14 mouse cellular contexts compared by ENCODE assay signal in the genomic region with DNA sequence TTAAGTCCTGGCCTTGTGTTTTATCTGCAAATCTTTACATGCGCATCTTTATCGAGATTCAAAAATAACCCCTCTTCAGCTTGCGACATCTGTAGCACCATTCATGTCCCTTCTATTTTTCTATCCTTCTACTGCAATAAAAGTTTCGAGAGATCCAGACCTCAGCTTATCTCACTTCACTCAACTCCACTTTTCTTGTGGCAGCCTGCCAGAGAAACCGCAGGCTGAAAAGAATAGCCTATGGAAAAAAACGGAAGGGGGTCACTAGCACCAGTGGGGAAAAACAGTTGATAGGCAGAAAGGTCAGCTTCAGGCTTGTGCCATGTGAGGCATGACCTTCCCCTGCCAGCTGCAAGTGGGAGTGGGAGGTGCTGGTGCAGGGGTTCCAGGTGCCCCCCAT. TPM values are rescaled to one million over a fixed set of nuclear protein-coding genes. Genes with fewer than 3 reads are reported as not detected.
A peak's percentile ranks its signal among the peaks of the same experiment; 100 is the strongest.
DNase-seq lines count a peak whose midpoint lies in the region; ATAC-seq lines count a peak whose summit lies in the region.
"Had no signal": no experiment of that assay in that cellular context is flagged by ENCODE, and none has a peak within 500 bp of the region (broad histone marks: within the 10 kb centered on the region; RNA-seq: fewer than 3 reads in every experiment).

No protein-coding gene starts in this region.

- DNase-seq in forebrain, embryonic 11.5 days (ENCODE audit: low spot score), result peak; percentile 53
- peak; percentile 44 for DNase-seq in heart, postnatal 4 days
- DNase-seq in heart, adult 18-20 months, result no peak
- DNase-seq in 416B (ENCODE audit: low read depth), result peak; percentile 76
- DNase-seq in cerebellum, postnatal 10 days, result no peak
- DNase-seq: cerebellum, adult 9-10 months; kidney, postnatal 36 days; layer of hippocampus, postnatal 36 days had no signal

- H3K36me3 ChIP-seq in forebrain, embryonic 11.5 days (ENCODE audit: control insufficient read depth, insufficient read depth, low read length), result no peaks in the 10 kb centered on the region
- H3K36me3 ChIP-seq in forebrain, embryonic 16.5 days (ENCODE audit: control insufficient read depth, insufficient read depth), result no peaks in the 10 kb centered on the region
- H3K36me3 ChIP-seq in intestine, embryonic 16.5 days (ENCODE audit: control insufficient read depth, insufficient read depth, low read length), result no peaks in the 10 kb centered on the region
- H3K36me3 ChIP-seq: hindbrain, embryonic 13.5 days; limb, embryonic 15.5 days had no signal

- peaks cover 3% of the 10 kb centered on the region; the same call in 1 of the 2 replicates for H3K4me1 ChIP-seq in forebrain, embryonic 11.5 days (replicated peaks; ENCODE audit: control insufficient read depth, insufficient read depth, low read length)
- H3K4me1 ChIP-seq in forebrain, embryonic 16.5 days (replicated peaks; ENCODE audit: control insufficient read depth, insufficient read depth, low read length), result peaks cover 14% of the 10 kb centered on the region
- H3K4me1 ChIP-seq in intestine, embryonic 16.5 days (ENCODE audit: control insufficient read depth, insufficient read depth, low read length), result no peaks in the 10 kb centered on the region

- 53% methylated on average over 6 of the region's 6 CpGs for WGBS in forebrain, embryonic 11.5 days
- 31% methylated on average over 6 of the region's 6 CpGs for WGBS in forebrain, embryonic 16.5 days
- WGBS in intestine, embryonic 16.5 days, result 51% methylated on average over 6 of the region's 6 CpGs

- no peak overlapping the region for H3K27ac ChIP-seq in forebrain, embryonic 11.5 days (ENCODE audit: low read depth, low read length)
- H3K27ac ChIP-seq in forebrain, embryonic 16.5 days (ENCODE audit: low read length), result no peak overlapping the region
- no peak overlapping the region for H3K27ac ChIP-seq in intestine, embryonic 16.5 days (ENCODE audit: low read length)
- H3K27ac ChIP-seq: hindbrain, embryonic 13.5 days; limb, embryonic 15.5 days had no signal

- no peaks in the 10 kb centered on the region for H3K9me3 ChIP-seq in forebrain, embryonic 11.5 days (ENCODE audit: control insufficient read depth, low read length)
- H3K9me3 ChIP-seq in forebrain, embryonic 16.5 days (ENCODE audit: control insufficient read depth, low read length), result no peaks in the 10 kb centered on the region
- no peaks in the 10 kb centered on the region for H3K9me3 ChIP-seq in intestine, embryonic 16.5 days (ENCODE audit: control insufficient read depth, low read length)
- H3K9me3 ChIP-seq: hindbrain, embryonic 13.5 days; limb, embryonic 15.5 days had no signal

- H3K9ac ChIP-seq in forebrain, embryonic 11.5 days (ENCODE audit: low read length), result no peak overlapping the region
- no peak overlapping the region for H3K9ac ChIP-seq in forebrain, embryonic 16.5 days (replicated peaks; ENCODE audit: low read depth, low read length)
- H3K9ac ChIP-seq in intestine, embryonic 16.5 days (ENCODE audit: low read depth, low read length), result no peak overlapping the region
- H3K9ac ChIP-seq: hindbrain, embryonic 13.5 days; limb, embryonic 15.5 days had no signal

- H3K27me3 ChIP-seq in forebrain, embryonic 11.5 days (ENCODE audit: control insufficient read depth, insufficient read depth, low read length), result no peaks in the 10 kb centered on the region
- H3K27me3 ChIP-seq in forebrain, embryonic 16.5 days (replicated peaks; ENCODE audit: control insufficient read depth, insufficient read depth, low read length), result no peaks in the 10 kb centered on the region
- H3K27me3 ChIP-seq in intestine, embryonic 16.5 days (replicated peaks; ENCODE audit: control insufficient read depth, insufficient read depth, low read length), result no peaks in the 10 kb centered on the region
- H3K27me3 ChIP-seq: hindbrain, embryonic 13.5 days; limb, embryonic 15.5 days had no signal

- no peak for ATAC-seq in forebrain, embryonic 11.5 days (replicated peaks; ENCODE audit: low FRiP score)
- ATAC-seq in forebrain, embryonic 16.5 days, result no peak
- ATAC-seq in hematopoietic stem cell, adult 5-6 weeks (replicated peaks in 1 of 2; ENCODE audit: insufficient read depth in 1 of 2, low FRiP score in 2 of 2, low TSS enrichment in 1 of 2, low read depth in 1 of 2, poor library complexity in 2 of 2, severe bottlenecking in 2 of 2), result peak; percentile 58 to 69; a peak in 3 of 4 replicates
- ATAC-seq in intestine, embryonic 16.5 days, result no peak
- ATAC-seq: intestine, postnatal 0 days had no signal

- no peak overlapping the region for H3K4me3 ChIP-seq in forebrain, embryonic 11.5 days (ENCODE audit: low read depth, low read length)
- H3K4me3 ChIP-seq in forebrain, embryonic 16.5 days (replicated peaks; ENCODE audit: low read length), result no peak overlapping the region
- no peak overlapping the region for H3K4me3 ChIP-seq in intestine, embryonic 16.5 days (ENCODE audit: low read length)
- H3K4me3 ChIP-seq: hindbrain, embryonic 13.5 days; limb, embryonic 15.5 days had no signal

- no peak overlapping the region for H3K4me2 ChIP-seq in forebrain, embryonic 11.5 days (ENCODE audit: low read depth, low read length, severe bottlenecking)
- H3K4me2 ChIP-seq in forebrain, embryonic 16.5 days (ENCODE audit: low read length), result no peak overlapping the region
- no peak overlapping the region for H3K4me2 ChIP-seq in intestine, embryonic 16.5 days (ENCODE audit: low read depth, low read length)
- H3K4me2 ChIP-seq: hindbrain, embryonic 13.5 days; limb, embryonic 15.5 days had no signal

RNA-seq across cellular contexts. Expression of gene Creb5, which starts 21.6 kb away (rescaled TPM):
- polyA plus RNA-seq in forebrain, embryonic 11.5 days (2014; fragmentation: Nextera tagmentation; extraction: Ambion mirVana), result 36.2 and 39.0 TPM in 2 replicates
- 11.9 and 14.8 TPM in 2 replicates for polyA plus RNA-seq in forebrain, embryonic 16.5 days (2015; fragmentation: Nextera tagmentation; extraction: Ambion mirVana)
- 10 to 100 TPM; 49.5 to 51.6 TPM for total RNA-seq in heart, postnatal 4 days (2021)
- total RNA-seq in heart, adult 18-20 months (2021), result 1 to 10 TPM; 5.6 to 6.8 TPM
- total RNA-seq in hematopoietic stem cell, adult 5-6 weeks (2017), result 2.9 and 6.3 TPM in 2 replicates
- polyA plus RNA-seq in intestine, embryonic 16.5 days (2015; fragmentation: Nextera tagmentation; extraction: Ambion mirVana), result 4.1 and 5.9 TPM in 2 replicates

Comparison
In these comparisons a context has a peak if more than half of its experiments do, and no peak if none do; other contexts are left out.
1. DNase-seq: peak in forebrain, embryonic 11.5 days (single experiment), heart, postnatal 4 days (single experiment) and 416B (single experiment); none in heart, adult 18-20 months (0 of 2) and cerebellum, postnatal 10 days (0 of 2).
2. ATAC-seq: peak in hematopoietic stem cell, adult 5-6 weeks (2 of 2); none in forebrain, embryonic 11.5 days (single experiment), forebrain, embryonic 16.5 days (single experiment) and intestine, embryonic 16.5 days (single experiment).